Mouse (Mus musculus): ENCODE results near the gene Fcho2. TPM values are rescaled to one million over a fixed set of nuclear protein-coding genes. Genes with fewer than 3 reads are reported as not detected.

Fcho2 gene
- total and polyA plus RNA-seq, 3 experiments: 3.0 to 9.0 (median 5.6) TPM

GRCm38 (mm10) chr13:98812285-98812684 lies 3.0 kb downstream of the Fcho2 start:
- Histone ChIP-seq H3K79me2 (replicated peaks; ENCODE audit: control insufficient read depth, extremely low read depth, insufficient read depth, poor library complexity, severe bottlenecking) (peaks cover 37% of the 10 kb centered on the region), H3K36me3 (replicated peaks in 1 of 2; ENCODE audit: control insufficient read depth in 1 of 2, insufficient read depth in 1 of 2, low read length in 1 of 2) (no peaks in the 10 kb centered on the region), H3K9ac (ENCODE audit: insufficient read depth, low read depth) (peak overlapping the region; percentile 92; the same call in 1 of the 2 replicates), H3K27ac (ENCODE audit: insufficient read depth, low read depth) (no peak overlapping the region), H3K4me1 (ENCODE audit: control insufficient read depth in 1 of 2, insufficient read depth in 2 of 2) (peaks cover 3 to 34% of the 10 kb centered on the region in 2 experiments; a peak in 2 of 4 replicates), H3K9me3 (replicated peaks; ENCODE audit: low read length) (no peaks in the 10 kb centered on the region), H3K4me2 (ENCODE audit: insufficient read depth, low read depth, poor library complexity, severe bottlenecking) (peak overlapping the region; percentile 51; the same call in 1 of the 2 replicates), H3K4me3 (replicated peaks in 1 of 3; ENCODE audit: low read depth in 2 of 3, low read length in 2 of 3, poor library complexity in 1 of 3) (no peak overlapping the region), H3K27me3 (replicated peaks) (no peaks in the 10 kb centered on the region)
- dilution Hi-C loops (cut with MboI; ENCODE audit: extremely low pct_ligation_motif_present, extremely low pct_unique_long_range_greater_than_20kb, low sequenced_read_pairs) (no loop called here), in situ Hi-C loops (cut with MboI; ENCODE audit: low pct_ligation_motif_present, low pct_unique_long_range_greater_than_20kb, low sequenced_read_pairs) (no loop called here)
- TF ChIP-seq SIN3A (IDR thresholded peaks at IDR 0.05; ENCODE audit: low read length) (no peak), CHD1 (IDR thresholded peaks at IDR 0.05; ENCODE audit: low read depth, low read length) (no peak), CHD2 (IDR thresholded peaks at IDR 0.05; ENCODE audit: low read length) (no peak), MAX (IDR thresholded peaks at IDR 0.05; ENCODE audit: low read length) (no peak), E2F4 (IDR thresholded peaks at IDR 0.05; ENCODE audit: insufficient replicate concordance, low read depth, low read length) (no peak), NELFE (IDR thresholded peaks at IDR 0.05; ENCODE audit: low read depth, low read length) (no peak), ZKSCAN1 (IDR thresholded peaks at IDR 0.05; ENCODE audit: borderline replicate concordance, low read depth, low read length) (no peak), MYC (IDR thresholded peaks at IDR 0.05; ENCODE audit: low read depth, low read length) (no peak), HCFC1 (IDR thresholded peaks at IDR 0.05; ENCODE audit: low read depth, low read length) (no peak), POLR2A (IDR thresholded peaks at IDR 0.05; ENCODE audit: low read depth, low read length) (no peak), POLR2AphosphoS2 (IDR thresholded peaks at IDR 0.05; ENCODE audit: low read depth, low read length) (no peak), UBTF (IDR thresholded peaks at IDR 0.05; ENCODE audit: low read depth, low read length) (no peak), USF1 (IDR thresholded peaks at IDR 0.05; ENCODE audit: low read depth, low read length) (no peak), RCOR1 (conservative IDR thresholded peaks at IDR 0.05; ENCODE audit: low read depth, low read length) (no peak), GABPA (IDR thresholded peaks at IDR 0.05; ENCODE audit: insufficient replicate concordance, low read depth, low read length) (no peak), SMC3 (IDR thresholded peaks at IDR 0.05; ENCODE audit: low read depth, low read length) (no peak), TCF12 (IDR thresholded peaks at IDR 0.05; ENCODE audit: low read depth, low read length) (no peak), MAZ (IDR thresholded peaks at IDR 0.05; ENCODE audit: low read depth, low read length) (no peak)
- DNase-seq (ENCODE audit: extremely low read depth): no peak

- in situ Hi-C loops (cut with MboI; ENCODE audit: low pct_ligation_motif_present, low pct_unique_long_range_greater_than_20kb, low sequenced_read_pairs) (no loop called here), dilution Hi-C loops (cut with MboI; ENCODE audit: extremely low pct_ligation_motif_present, extremely low pct_unique_long_range_greater_than_20kb, low sequenced_read_pairs) (no loop called here)
- Histone ChIP-seq H3K4me3 (replicated peaks in 1 of 3; ENCODE audit: low read depth in 2 of 3, low read length in 2 of 3, poor library complexity in 1 of 3) (no peak overlapping the region), H3K4me1 (ENCODE audit: control insufficient read depth in 1 of 2, insufficient read depth in 2 of 2) (peaks cover 3 to 27% of the 10 kb centered on the region in 2 experiments; a peak in 2 of 4 replicates), H3K27ac (ENCODE audit: insufficient read depth, low read depth) (peak overlapping the region; percentile 15), H3K4me2 (ENCODE audit: insufficient read depth, low read depth, poor library complexity, severe bottlenecking) (peak overlapping the region; percentile 78), H3K9ac (ENCODE audit: insufficient read depth, low read depth) (peak overlapping the region; percentile 53; the same call in 1 of the 2 replicates), H3K27me3 (replicated peaks) (no peaks in the 10 kb centered on the region), H3K79me2 (replicated peaks; ENCODE audit: control insufficient read depth, extremely low read depth, insufficient read depth, poor library complexity, severe bottlenecking) (peaks cover 37% of the 10 kb centered on the region), H3K9me3 (replicated peaks; ENCODE audit: low read length) (no peaks in the 10 kb centered on the region), H3K36me3 (replicated peaks in 1 of 2; ENCODE audit: control insufficient read depth in 1 of 2, insufficient read depth in 1 of 2, low read length in 1 of 2) (peaks cover 0 to under 1% of the 10 kb centered on the region in 2 experiments)
- no peak for TF ChIP-seq ZMIZ1 (IDR thresholded peaks at IDR 0.05; ENCODE audit: low read depth, low read length)
- TF ChIP-seq CHD1 (IDR thresholded peaks at IDR 0.05; ENCODE audit: low read depth, low read length): no peak
- no peak for TF ChIP-seq NELFE (IDR thresholded peaks at IDR 0.05; ENCODE audit: low read depth, low read length)
- peak; percentile 54; the same call in 1 of the 2 replicates for TF ChIP-seq JUND (conservative IDR thresholded peaks at IDR 0.05; ENCODE audit: low read depth, low read length)
- TF ChIP-seq IRF4 (IDR thresholded peaks at IDR 0.05; ENCODE audit: low read depth, low read length): peak; percentile 38; the same call in 1 of the 2 replicates
- no peak for TF ChIP-seq ZKSCAN1 (IDR thresholded peaks at IDR 0.05; ENCODE audit: borderline replicate concordance, low read depth, low read length)
- no peak for TF ChIP-seq ELF1 (IDR thresholded peaks at IDR 0.05; ENCODE audit: low read depth, low read length)
- peak; percentile 72 for TF ChIP-seq ETS1 (conservative IDR thresholded peaks at IDR 0.05; ENCODE audit: low read depth, low read length)
- peak; percentile 63 for TF ChIP-seq EP300 (IDR thresholded peaks at IDR 0.05; ENCODE audit: low read length)
- TF ChIP-seq E2F4 (IDR thresholded peaks at IDR 0.05; ENCODE audit: insufficient replicate concordance, low read depth, low read length): no peak
- no peak for TF ChIP-seq MEF2A (IDR thresholded peaks at IDR 0.05; ENCODE audit: borderline replicate concordance, low read depth, low read length)
- TF ChIP-seq BHLHE40 (IDR thresholded peaks at IDR 0.05; ENCODE audit: low read depth, low read length): peak; percentile 72
- TF ChIP-seq SIN3A (IDR thresholded peaks at IDR 0.05; ENCODE audit: low read length): peak; percentile 68; the same call in 1 of the 2 replicates
- peak; percentile 44; the same call in 1 of the 2 replicates for TF ChIP-seq JUN (IDR thresholded peaks at IDR 0.05; ENCODE audit: insufficient read depth, low read depth, low read length)
- no peak for TF ChIP-seq KAT2A (IDR thresholded peaks at IDR 0.05; ENCODE audit: insufficient replicate concordance, low read length)
- TF ChIP-seq MXI1 (IDR thresholded peaks at IDR 0.05; ENCODE audit: low read depth, low read length): peak; percentile 95
- no peak for TF ChIP-seq UBTF (IDR thresholded peaks at IDR 0.05; ENCODE audit: low read depth, low read length)
- TF ChIP-seq GABPA (IDR thresholded peaks at IDR 0.05; ENCODE audit: insufficient replicate concordance, low read depth, low read length): no peak
- no peak for TF ChIP-seq USF2 (conservative IDR thresholded peaks at IDR 0.05; ENCODE audit: low read depth, low read length)
- TF ChIP-seq CHD2 (IDR thresholded peaks at IDR 0.05; ENCODE audit: low read length): no peak
- TF ChIP-seq ZC3H11A (IDR thresholded peaks at IDR 0.05; ENCODE audit: low read depth, low read length): no peak
- TF ChIP-seq HCFC1 (IDR thresholded peaks at IDR 0.05; ENCODE audit: low read depth, low read length): no peak
- DNase-seq (ENCODE audit: extremely low read depth): peak; percentile 37
Observed at GRCm38 (mm10) chr13:98810143-98810542, 5.1 kb downstream of the Fcho2 start.

Measured in CH12.LX (cell line).